Mouse (Mus musculus) induced T-regulatory cell, adult 2 months (primary cell): Measurements from ENCODE around the gene Olfr1295.

Source experiments
- DNase-seq: peaks from one replicate; pipeline ENCODE4 v3.0.0-alpha.2; 2012; ENCODE audit warnings: low read depth

Olfr1295 gene

DNA sequence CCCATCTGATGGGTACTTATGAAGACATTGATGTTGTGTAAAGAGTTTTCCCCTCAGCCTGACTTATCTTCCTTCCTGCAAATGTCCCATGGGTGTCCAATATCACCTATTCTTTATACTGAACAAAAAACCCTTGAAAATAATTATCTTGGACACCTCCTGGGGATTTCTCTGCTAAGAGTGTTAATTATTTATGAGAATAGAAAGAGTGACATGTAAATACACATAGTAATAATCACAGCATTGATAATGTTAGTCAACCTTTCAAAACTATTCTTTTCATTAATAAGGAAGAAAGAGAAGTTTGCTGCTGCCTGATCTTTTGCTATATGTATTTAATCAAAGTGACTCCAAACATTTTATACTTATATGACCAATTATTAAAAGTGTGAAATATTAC, at the start of gene Olfr1295:
Gene Olfr1295, minus strand, starts transcription at position 101 of the 400 bp plus-strand sequence.
- DNase-seq, result no peak

GRCm38 (mm10) chr2:111540191-111540590, 29.3 kb downstream of the Olfr1295 start, which contains the start of gene Olfr1294:
Gene Olfr1294 (minus strand): TSS chr2:111540291.
- no peak for DNase-seq

DNA sequence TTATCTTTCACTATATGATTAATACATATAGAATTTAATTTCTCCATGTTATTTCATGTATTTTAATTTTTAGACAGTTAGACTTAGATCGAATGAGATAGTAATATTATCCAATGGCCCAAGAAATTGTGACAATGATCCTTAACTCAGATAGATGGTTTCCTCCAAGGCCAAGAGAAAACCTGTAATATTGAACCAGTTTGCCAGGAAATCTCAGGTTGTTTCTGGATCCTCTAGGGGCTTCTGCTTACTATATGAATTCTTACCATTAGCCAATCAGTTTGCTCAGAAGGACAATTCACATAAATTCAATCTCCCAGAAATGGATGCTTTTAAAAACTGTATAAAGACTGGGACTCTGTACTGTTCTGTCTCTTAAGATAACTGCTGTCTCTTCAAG, 44.6 kb downstream of the Olfr1295 start, which contains the start of gene Olfr1293-ps:
Gene Olfr1293-ps, plus strand, starts transcription at position 301 of the 400 bp plus-strand sequence.
- DNase-seq, result no peak

GRCm38 (mm10) chr2:111517451-111517850, 52.0 kb downstream of the Olfr1295 start:
- no peak for DNase-seq
